Mouse (Mus musculus): Measurements from ENCODE around the gene Garnl3.
A peak's percentile ranks its signal among the peaks of the same experiment; 100 is the strongest.

Garnl3 gene

GRCm38 (mm10) chr2:33131500-33132092, at the start of gene Garnl3:
Gene Garnl3 (minus strand): TSS chr2:33131654.
- DNase-seq (ENCODE audit: low read depth in 1 of 2, low spot score in 2 of 2): peak in 1 of 2 experiments; percentile 36

- DNase-seq (ENCODE audit: low read depth in 1 of 2, low spot score in 2 of 2): no peak
Measured at GRCm38 (mm10) chr2:33179930-33180630, 48.6 kb upstream of the Garnl3 start.

DNA sequence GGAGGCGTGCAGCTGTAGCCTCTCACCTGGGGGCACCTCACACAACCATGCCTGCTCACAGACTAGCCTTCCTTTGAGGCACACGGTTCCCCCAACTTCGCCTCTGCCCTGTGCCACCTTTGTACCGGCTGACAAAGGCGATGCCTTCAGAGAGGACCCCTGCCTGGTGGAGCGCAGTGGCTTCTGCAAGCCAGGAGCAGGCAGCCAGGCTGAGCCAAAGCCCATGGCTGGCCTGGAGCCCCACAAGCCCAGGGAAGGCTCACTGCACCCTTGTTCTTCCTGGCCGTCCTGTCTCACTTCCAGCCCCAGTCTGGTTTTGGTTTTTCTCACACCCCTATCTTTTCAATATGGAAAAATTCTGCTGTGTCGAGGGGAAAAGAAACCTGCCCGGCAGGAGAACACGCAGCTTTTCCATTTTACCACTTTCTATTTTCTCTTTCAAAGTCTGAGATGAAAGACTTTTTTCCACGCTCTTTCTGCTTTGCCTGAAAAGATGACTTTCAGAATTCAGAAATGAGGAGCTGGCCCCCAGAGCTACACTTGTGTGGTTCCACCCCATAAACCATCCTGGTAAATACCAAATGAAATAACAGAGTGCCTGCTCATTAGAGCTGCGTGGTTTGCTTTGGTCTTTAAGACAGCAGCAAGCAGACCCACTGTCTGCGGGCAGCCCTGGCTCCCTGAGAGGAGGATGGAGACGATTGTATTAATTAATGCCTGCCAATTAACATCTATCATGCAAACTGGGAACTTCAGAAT, 47.9 kb upstream of the Garnl3 start:
- DNase-seq (ENCODE audit: low read depth in 1 of 2, low spot score in 2 of 2): no peak

DNA sequence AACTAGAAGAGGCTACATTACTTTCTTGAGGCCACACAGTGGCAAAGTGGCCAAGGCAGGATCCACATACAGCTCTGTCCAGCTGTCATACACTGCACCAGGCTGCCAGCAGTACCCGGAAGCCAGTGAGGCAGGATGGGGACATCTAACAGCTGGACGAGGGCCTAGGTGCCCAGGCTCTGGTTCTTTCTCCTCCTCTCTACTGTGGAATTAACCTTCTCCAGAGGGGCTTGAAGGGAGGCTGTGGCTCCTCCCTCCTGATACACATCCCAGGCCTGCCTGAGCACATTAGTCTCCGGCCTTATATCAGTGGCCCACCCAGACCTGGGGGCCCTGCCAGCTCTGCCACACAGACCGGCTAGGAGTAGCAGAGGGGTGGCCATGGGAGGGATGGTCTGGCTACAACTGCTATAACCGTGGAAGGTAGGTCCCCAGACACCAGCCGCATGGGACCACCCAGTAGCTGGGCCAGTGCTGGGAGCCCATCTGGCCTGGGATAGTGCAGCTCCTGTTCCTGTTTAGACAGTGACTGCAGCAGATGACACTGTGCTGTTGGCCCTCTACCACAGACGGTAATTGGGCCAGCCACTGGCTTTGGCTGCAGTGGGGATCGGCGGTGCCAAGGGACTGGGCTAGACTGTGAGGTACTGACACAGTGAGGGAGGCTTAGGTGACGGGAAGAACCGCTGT, 46.9 kb upstream of the Garnl3 start:
- DNase-seq (ENCODE audit: low read depth in 1 of 2, low spot score in 2 of 2): no peak

DNA sequence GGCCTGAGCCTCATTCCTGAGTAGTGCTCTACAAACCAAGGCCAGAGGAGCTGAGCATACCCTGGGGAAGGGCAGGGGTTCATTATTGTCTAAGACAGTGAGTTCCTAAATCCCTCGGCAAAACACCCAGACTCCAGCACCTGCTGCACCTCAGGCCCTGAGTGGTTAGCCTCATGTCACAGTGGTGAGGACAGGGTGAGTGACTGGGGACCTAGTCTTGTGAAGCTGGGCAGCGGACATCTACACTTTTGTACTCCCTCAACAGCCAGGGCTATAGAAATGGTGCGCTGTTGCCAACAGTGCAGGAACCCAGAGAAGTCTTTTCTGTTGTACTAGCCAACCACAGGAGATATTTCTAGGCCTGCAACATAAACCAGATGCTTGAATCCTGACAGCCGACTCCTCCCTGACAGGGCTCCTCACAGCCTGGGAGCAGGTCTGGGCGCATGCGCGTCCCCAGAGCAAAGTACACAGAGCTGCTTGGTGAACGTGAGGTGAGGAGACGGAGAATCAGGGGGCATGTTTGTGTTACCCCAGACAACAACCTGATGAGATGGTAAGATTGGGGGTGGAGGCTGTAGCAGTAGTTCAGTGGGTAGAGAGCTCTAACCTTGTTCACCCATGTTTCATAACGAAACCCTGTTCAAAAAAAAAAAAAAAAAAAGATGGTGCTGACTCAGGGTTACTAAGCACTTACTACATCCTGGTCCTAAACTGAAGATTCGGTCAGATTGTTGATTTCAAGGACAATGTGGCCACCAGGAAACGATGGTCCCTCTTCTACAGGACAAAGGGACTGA, 46.2 kb upstream of the Garnl3 start:
- no peak for DNase-seq (ENCODE audit: low read depth in 1 of 2, low spot score in 2 of 2)

GRCm38 (mm10) chr2:33176921-33177320, 45.5 kb upstream of the Garnl3 start:
- DNase-seq (ENCODE audit: low read depth in 1 of 2, low spot score in 2 of 2): no peak

DNA sequence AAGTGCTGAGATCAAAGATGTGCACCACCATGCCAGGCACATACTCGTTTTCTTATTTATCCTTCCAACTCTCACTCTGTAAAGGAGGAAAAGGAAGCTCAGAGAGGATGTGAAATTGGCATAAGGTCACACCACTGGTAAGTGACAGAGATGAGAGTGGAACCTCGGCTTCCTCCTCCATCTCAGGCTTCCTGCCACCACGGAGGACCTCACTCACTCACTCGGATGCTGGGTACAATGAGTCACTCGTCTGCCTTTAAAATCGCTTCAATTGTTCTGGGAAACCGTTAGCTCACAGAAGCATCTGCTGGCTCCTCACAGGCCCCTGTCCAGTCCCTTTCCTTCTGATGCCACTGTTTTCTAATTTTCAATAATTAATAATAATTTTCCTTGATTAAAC, 45.1 kb upstream of the Garnl3 start:
- peak; percentile 35 to 43 for DNase-seq (ENCODE audit: low read depth in 1 of 2, low spot score in 2 of 2)

- DNase-seq (ENCODE audit: low read depth in 1 of 2, low spot score in 2 of 2): no peak
Measured at GRCm38 (mm10) chr2:33173686-33174085, 42.2 kb upstream of the Garnl3 start.

DNA sequence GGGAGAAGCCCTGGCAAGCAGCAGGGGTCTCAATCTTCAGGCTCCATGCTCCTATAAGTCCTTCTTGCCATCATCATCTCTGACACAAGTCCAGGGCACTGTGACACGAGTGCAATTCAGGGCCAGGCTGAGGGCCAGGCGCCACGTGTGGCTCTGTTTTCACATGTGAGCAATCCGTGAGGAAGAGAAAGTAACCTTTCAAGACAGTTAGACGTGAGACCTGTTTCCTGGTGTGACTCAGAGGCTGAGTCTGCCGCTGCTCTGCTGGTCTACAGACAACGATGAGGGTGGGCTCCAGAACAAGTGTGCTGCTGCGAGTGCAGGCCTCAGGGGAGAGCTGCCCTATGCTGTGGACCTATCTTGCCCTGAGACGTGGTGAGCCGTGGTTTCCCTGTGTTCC, 41.7 kb upstream of the Garnl3 start:
- peak; percentile 10 to 16 for DNase-seq (ENCODE audit: low read depth in 1 of 2, low spot score in 2 of 2)

DNA sequence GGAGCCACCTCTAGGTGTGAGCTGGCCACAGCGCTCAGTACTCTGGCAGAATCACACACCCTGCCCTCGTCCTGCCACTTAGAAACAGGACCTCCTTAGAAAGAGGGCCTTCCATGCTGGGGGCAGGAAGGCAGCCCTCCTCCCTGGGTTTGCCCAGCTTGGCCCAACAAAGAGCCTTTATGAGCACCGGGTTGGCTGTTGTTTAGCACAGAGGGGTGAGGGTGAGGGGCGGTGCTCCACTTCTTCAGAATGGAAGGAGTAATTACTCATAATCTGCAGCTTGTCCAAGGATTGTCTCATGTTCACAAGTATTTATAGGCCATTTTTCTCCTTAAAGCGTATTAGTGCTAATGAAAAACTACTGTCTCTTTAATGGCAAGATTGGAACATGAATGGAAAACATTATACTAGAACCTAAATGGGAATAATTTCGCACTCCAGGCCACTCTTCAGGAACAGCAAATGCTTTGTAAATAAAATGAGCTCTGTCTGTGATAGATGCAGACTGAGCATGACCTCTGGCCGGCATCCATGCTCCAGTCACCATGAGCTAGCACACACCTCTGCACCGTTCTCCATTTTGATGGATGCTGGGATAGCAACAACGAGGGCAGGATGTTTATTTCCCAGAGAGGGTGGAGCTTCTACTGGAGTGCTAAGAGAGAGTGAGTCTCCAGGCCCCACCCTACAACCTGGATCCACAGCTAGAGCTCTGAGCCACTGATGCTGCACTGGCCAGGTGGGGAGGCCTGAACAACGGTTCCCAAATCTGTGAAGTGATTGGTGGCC, 39.5 kb upstream of the Garnl3 start:
- no peak for DNase-seq (ENCODE audit: low read depth in 1 of 2, low spot score in 2 of 2)

DNA sequence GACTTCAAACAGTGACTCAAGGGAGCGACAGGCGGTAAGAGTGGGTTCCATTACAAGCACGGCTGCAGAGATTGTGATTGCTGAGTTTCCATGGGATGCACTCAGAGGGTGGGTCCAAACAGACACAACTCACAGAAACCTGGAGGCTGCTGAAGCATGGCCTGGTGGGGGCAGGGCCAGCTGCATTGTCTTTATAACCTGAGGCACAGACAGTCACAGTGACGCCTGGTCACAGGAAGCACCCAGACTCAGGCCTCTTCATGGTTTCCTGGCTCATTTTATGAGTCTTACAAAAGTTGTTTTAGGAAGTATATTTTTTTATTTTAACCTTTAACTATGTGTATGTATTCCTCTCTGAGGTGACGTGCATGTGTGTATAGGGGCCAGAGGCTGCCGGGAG, 38.0 kb upstream of the Garnl3 start:
- no peak for DNase-seq (ENCODE audit: low read depth in 1 of 2, low spot score in 2 of 2)

DNA sequence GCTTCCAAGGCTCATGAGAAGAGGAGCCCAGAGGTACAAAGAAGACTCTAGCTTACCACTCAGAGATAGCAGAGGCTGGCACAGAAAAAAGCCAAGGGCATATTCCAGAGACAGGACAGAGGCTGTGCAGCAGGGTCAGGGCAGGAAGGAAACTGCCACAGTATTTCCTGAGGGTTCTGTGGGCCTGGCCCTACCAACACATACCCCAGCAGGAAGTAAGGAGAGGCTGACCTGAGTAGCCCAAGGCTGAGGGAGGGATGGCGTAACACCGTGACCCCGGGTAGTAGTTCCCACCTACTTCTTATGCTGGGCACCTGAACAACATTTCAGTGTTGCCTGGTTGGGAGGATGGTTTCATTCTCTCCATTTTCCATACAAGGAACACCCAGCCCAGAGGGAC, 35.6 kb upstream of the Garnl3 start:
- no peak for DNase-seq (ENCODE audit: low read depth in 1 of 2, low spot score in 2 of 2)

DNA sequence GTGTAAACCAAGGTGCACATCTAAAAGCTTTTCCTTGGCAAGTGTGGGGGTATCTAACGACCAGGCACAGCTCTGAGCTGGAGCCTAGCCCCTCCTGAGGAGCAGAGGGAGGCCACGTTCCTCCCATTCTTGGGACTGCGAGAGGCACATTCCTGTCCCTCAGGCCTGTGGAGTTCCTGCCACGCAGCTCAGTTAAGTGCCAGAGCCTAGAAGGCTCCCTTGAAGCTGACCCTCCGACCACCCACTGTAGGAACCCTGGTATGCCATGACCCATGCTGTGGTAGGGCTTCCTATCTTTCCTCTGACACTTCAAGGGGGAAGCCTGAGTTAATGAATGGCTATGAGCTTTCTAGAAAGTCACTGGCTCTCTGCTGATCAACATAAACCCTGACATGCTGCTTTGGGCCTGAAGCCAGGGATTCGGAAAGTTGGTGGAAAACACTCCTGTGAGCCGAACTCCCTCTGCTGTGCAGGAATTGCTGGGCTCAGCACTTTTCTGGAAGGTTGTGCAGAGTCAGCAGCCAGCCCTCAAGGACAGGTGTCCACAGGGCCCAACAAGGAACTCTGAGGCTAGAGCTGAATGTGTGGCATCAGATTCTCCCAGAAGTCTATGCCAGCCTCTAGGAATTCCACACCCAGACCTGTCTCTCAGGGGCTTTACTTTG, 34.4 kb upstream of the Garnl3 start:
- DNase-seq (ENCODE audit: low read depth in 1 of 2, low spot score in 2 of 2): no peak

DNA sequence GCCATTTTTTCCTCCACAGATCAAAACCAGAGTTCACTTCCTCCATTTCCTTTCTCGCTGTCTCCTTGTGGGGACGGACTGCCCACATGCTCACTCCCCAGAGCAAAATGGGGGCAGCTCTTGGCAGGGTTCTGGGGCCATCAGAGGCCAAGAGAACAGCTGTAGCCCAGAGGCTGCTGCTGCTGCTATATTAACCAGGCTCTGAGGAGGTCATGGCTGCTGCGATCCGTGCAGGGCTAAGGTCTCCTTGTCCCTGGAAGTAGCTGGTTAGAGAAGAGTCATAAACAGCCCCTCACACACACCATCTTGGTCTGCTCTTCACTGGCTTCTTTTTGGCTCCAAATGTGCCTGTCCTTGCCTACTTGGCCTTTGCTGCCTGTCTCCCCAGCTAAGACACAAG, 33.8 kb upstream of the Garnl3 start:
- DNase-seq (ENCODE audit: low read depth in 1 of 2, low spot score in 2 of 2): no peak

DNA sequence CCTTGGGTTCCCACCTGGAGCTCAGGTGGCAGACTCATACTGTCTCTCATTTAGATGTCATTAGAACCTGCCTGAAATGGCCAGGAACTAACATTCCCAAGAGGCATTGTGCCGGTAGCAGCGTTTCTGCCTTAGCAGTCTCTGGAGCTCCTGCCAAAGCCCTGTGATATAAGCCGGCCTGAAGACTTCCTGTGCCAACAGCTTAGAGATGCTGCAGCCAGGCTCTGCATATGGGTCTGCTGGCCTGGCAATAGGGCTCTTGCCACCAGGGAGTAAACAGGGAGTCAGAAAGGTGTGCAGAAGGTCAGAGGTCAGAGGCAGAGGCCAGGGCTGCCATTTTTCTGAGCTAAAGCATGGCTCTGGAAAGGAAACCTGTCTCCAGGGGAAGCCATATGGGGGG, 33.2 kb upstream of the Garnl3 start:
- no peak for DNase-seq (ENCODE audit: low read depth in 1 of 2, low spot score in 2 of 2)

- DNase-seq (ENCODE audit: low read depth in 1 of 2, low spot score in 2 of 2): no peak
Measured at GRCm38 (mm10) chr2:33162126-33162525, 30.7 kb upstream of the Garnl3 start.

DNA sequence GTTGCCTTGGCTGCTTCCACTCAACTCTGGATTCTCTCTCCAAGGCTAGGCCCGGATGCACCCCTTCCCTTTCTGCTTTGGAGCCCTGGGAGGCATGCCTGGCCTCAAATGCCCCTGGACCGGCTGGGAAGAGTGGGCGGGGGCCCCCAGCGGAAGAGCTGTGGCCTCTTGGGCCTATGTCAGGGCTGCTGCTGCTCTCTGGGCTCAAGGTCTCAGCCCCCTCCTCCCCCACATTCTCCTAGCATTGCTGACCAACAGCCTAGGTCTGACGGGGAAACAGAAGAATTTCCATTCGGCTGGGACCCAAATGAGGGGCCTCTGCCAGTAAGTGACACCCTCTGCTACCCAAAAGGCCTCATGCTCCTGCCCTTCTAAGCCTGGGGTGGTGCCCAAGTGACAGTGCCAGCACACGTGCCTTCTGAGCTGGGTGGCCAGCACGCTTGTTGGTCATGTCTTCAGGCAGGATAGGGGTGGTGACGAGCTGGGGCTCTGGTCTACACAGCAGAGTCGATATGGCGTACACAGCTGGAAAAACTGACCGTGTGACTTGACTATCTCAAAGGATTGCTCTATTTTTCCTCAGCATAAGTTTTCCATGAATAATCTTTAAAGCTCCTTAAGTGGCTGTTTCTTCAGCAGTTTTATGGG, 29.0 kb upstream of the Garnl3 start:
- no peak for DNase-seq (ENCODE audit: low read depth in 1 of 2, low spot score in 2 of 2)

GRCm38 (mm10) chr2:33159593-33159992, 28.1 kb upstream of the Garnl3 start:
- no peak for DNase-seq (ENCODE audit: low read depth in 1 of 2, low spot score in 2 of 2)

DNA sequence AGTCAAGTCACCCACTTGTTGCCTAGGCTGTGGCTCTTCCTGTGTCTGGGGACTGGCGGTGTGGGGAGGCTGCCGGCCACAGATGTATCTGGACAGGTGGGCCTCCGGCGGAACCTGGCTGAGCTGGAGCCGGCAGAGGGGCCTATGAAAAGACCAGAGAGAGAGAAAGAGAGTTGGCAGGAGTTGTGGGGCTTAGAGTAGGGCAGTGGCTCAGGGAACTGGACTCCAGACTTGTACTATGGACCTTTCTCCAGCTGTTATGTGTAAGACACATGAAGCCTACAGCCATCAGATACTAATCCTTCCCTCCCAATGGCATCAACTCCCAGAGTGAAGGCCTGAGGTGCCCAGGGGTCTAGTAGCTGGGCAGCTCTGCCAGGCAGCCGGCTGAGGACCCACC, 27.4 kb upstream of the Garnl3 start:
- no peak for DNase-seq (ENCODE audit: low read depth in 1 of 2, low spot score in 2 of 2)

Measured in monocyte, adult 2 months (primary cell).